Mouse (Mus musculus): ENCODE results near the gene Shb.

Shb gene

DNA sequence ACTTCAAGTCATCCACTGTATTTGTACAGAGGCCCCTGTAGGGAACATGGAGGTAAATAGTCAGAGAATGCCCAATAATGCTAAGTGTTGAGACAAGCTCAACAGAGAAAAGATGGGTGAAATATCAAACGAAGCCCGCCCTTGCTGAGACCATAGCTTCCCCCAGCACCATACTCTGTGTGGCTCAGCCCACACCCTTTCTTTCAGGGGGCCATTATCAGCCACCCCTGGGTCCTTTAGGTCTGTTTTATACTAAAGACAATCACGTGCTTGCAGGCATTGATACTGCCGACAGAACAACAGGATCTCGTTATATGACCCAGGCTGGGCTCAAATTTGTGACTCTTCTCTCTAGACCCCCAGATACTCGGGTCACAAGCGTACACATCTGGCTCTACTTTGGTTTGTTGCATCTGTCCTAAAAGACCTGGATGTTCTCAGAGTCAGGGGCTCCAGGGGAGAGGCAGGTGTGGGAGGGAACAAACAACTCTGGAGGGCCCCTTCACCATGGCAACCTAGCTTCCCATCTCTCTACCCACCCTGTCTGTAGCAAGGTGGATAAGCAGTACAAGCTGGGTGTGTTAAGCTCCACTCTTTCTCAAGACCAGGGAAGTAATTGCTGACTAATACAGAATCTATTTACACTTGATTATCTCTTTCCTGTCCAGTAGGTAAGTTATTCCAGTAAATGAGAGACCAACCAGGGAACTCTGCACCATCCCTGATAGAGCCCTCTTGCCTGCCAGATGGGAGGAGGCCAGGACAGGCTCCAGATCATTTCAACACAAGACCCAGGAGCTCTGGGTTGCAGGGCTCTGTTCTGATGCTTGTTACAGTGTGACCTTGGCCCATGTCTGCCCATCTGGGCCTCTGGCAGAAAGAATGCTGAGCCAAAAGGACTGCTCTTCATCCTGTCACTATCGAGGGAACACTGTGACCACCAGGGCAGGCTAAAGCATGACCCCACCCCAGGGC lies 48.7 kb downstream of the Shb start:
- DNase-seq (ENCODE audit: low spot score in 2 of 2) = no peak

- DNase-seq (ENCODE audit: low spot score in 2 of 2) = no peak
These were observed 50.0 kb downstream of the Shb start for GRCm38 (mm10) chr4:45482271-45482670.

GRCm38 (mm10) chr4:45481431-45481830 lies 50.8 kb downstream of the Shb start:
- DNase-seq (ENCODE audit: low spot score in 2 of 2) = no peak

DNA sequence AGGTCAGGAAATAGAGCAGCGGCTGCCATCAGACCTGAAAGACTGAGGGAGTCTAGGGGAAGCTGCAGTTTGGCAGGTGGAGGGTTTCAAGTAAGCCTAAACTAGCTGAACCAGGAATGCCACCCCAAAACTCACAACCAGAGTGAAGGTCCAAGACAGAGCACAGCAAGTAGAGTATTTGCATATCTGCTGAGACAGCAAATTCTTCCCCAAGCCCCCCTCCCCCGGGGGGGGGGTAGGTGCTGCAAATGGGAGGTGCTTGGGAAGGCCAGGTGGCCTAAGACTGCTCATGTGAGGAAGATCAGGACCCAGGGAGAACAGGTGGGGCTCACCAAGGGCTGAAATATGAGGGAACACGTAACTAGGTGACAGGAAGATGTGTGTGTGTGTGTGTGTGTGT lies 51.7 kb downstream of the Shb start:
- no peak for DNase-seq (ENCODE audit: low spot score in 2 of 2)

DNA sequence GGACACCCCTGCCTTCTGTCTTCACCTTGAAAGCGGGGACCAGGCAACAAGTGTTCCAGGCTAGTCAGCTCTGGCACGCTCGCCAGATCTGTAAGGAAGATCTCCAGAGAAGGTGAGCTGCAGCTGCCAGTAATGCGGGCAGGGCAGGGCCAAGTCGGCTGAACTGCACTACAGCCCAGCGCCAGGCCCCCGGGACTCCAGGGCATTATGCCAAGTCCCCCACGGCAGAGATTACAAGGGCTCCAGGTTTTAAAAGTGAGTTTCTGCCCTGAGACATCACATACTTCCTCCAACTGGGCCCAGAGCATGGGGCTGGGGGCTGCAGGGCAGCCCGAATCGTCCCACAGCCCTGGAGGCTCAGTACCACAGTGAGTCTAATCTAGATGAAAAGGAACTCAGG lies 52.8 kb downstream of the Shb start:
- DNase-seq (ENCODE audit: low spot score in 2 of 2) = no peak

DNA sequence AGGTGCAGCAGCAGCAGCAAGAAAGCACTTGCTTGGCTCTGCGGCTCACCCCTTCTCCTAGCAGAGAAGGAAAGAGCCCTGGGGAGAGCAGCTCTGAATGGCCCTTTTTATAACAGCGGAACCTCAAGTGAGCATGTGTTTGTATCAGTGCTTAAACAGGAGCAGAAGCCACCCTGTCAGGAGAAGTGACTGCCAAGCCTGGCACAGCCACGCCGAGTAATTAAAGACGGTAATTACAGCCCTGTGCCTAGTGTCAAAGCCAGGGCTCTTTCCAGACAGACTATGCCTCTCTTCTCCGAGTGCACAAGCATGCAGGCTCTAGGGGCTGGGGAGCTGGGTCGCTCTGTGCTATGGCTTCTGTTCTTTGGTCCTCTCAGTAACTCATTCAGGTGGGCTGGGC lies 54.1 kb downstream of the Shb start:
- peak; percentile 47 to 52 for DNase-seq (ENCODE audit: low spot score in 2 of 2)

DNA sequence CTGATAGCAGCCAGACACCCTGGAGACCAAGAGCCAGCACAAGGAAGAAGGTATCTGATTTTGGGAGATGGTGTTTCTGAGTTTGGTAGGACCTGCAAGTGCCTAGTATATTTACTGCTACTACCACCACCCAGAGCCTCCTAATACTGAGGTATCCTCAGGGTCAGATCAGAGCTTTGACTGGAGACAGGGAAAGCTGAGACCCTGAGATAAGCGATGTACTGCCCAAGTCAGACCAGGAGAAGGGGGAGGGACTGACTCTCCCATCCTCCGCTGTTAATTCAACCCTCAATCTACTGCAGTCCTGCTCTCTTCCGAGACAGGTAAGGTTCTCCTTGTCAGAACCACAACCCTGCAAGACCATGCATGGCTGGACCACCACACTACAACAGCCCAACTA lies 55.2 kb downstream of the Shb start:
- DNase-seq (ENCODE audit: low spot score in 2 of 2) = no peak

DNA sequence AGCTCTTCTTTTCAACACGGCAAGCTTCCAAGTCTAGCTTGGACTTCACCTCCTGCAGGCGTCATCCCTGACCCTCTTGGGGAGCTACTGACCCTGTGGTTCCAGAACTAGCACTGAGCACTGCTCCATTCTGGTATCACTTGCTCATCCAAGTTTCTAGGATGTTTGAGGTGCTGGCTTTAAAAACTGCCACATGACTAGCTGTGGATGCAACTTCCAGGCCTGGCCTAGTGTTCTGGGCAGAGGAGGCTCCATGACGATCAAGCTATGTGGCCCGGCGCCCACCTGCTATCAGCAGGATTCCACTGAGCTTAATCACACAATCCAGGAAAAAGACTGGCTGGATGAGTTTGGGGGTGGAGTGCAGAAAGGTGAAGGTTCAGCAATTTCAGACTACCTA lies 57.4 kb downstream of the Shb start:
- no peak for DNase-seq (ENCODE audit: low spot score in 2 of 2)

DNA sequence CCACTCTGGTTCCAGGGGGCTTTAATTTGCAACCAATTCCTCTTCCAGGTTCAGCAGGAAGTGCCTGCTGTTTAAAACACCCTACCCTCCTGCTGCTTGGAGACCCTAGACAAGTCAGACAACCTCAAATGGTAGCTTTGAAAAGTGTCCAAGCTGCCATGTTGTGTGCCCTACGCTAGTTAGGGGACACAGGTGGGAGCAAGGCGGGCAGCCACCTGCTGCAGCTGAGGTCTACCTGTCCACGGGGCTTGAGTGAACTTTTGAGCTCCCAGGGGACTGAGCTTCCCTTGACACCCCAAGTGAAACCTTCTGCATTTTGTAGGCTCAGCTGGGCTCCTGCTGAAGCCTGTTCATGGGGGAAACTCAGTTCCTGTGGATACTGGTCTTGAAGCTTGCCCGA lies 58.1 kb downstream of the Shb start:
- DNase-seq (ENCODE audit: low spot score in 2 of 2) = no peak

- peak; percentile 70 to 76 for DNase-seq (ENCODE audit: low spot score in 2 of 2)
These were observed 59.1 kb downstream of the Shb start for GRCm38 (mm10) chr4:45473129-45473528.

GRCm38 (mm10) chr4:45472706-45473105 lies 59.6 kb downstream of the Shb start:
- no peak for DNase-seq (ENCODE audit: low spot score in 2 of 2)

DNA sequence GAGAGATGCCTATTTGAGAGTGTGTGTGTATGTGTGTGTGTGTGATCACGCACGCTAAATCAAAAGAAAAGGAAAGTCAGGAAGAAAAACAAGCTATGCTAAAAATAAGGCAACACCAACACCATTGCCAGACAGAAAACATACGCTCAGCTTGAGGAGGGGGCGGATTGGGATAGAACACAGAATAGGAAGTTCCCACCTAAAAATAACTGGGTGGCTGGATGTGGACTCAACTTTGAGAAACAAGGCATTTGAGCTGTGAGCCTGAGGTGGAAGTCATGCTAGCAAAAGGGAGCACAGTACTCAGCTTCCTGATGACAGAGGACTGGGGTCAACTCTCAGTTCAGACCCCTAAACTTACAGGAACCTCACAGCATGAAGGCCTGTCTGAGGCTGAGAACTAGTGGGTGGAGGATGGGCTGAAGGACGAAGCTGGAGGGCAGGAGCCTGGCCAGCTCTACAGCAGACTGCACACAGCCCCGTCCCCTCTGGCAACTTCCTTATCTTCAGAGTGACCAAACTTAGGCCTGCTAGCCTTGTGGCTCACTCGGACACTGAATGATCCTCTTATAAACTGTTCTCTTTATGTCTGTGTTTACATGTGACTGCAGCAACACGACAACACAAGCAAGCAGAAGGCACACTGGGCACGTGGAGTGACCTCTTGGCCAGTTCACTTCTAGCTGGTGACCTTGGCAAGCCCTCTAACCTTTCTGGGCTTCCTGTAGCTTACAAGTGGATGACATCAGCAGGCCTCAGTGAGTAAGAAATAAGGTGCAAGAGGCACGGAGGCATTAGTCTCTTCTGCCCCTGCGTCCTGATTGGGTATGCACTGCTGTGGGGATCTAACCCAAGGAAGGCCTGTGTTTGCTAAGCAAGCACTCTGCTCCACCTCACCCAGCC lies 60.4 kb downstream of the Shb start:
- DNase-seq (ENCODE audit: low spot score in 2 of 2) = no peak

DNA sequence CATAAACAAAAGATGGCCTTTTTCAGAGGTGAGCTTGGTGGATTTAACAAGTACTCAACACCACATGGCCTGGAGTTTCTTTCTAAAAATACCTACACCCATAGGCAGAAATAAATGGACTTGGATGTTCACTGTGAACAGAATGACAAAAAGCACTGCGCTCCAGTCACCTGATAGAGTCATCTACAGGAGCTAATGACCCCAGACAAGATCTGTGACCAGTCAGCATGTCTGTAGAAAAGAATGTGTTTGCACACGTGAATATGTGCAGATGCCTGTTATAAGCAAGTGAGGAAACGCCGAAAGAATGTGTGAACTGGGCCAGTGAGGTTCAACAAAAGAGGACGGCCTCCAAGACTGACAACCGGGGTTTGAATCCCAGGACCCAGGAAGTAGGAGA lies 63.2 kb downstream of the Shb start:
- no peak for DNase-seq (ENCODE audit: low spot score in 2 of 2)

- DNase-seq (ENCODE audit: low spot score in 2 of 2) = no peak
These were observed 63.8 kb downstream of the Shb start for GRCm38 (mm10) chr4:45468507-45468906.

DNA sequence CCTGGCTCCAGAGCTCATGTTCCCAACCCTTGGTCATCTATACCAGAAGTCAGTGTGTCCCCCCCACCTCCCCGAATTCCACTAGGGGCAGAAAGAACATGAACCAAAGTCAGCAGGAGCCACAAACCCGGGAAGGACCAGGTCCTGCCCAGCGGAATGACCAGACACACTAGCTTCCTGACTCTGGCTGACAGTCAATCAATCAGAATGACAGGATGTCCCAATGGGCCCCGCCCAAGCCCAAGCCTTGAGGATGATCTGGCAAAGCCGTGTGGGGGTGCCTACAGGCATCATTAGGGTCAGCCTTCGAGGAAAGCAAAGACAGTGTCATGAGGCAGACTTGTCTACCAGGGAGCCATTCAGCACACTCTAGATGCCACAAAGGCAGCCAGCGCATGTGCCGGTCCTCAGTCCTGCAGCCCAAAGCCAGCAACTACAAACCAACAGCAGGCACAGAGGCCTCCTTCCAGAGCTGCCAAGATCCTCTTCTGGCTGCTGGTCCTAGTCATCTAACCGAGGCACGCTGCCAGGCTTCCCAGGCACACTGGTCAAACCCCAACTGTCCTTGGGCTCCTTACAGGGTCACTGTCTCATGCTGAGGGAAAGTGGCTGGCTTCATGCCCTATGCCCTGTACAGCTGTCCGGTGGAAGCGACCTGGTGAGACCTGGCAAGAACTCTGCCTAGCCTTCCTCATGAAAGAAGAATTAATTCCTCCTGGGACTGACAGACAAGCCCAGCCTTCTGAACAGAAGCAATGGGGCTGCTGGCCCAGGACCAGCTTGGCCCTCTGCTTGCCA lies 65.0 kb downstream of the Shb start:
- peak in 1 of 2 experiments; percentile 36 for DNase-seq (ENCODE audit: low spot score in 2 of 2)

- no peak for DNase-seq (ENCODE audit: low spot score in 2 of 2)
These were observed 67.3 kb downstream of the Shb start for GRCm38 (mm10) chr4:45464941-45465340.

DNA sequence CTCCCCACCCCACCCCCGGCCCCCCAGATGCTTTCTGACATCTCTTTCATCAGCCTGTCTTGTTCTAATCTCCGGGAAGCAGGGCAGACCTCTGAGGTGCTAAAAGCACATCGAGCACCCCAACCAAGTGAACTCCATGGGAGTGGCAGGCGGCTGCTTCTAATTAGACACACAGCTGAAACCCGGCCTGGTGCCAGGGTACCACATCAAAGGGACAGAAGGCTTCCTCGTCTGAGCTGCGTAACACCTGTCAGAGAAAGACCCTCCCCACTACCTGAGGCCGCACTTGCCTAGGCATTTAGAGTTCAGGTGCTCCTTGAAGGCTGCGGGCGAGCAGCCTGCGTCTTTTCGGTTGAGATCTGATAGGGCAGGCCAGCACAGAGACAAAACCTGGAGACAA lies 67.7 kb downstream of the Shb start:
- DNase-seq (ENCODE audit: low spot score in 2 of 2) = no peak

DNA sequence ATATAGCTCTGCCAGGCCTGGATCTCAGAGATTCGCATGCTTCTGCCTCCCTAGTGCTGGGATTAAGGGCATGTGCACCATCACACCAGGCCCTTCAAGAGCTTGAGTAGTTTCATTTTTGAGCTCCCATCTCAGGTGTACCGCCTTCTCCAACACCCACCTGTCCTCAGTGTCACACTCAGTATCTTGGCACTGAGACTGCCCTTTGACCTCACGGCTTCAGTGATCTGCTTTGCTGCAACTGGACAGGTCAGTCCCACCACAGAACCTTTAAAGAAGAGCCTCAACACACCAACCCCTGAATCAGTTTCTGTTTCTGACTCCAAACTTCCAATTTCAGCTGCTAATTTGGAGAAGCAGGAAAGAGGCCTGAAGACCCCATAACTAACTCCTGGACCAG lies 68.1 kb downstream of the Shb start:
- DNase-seq (ENCODE audit: low spot score in 2 of 2) = no peak

DNA sequence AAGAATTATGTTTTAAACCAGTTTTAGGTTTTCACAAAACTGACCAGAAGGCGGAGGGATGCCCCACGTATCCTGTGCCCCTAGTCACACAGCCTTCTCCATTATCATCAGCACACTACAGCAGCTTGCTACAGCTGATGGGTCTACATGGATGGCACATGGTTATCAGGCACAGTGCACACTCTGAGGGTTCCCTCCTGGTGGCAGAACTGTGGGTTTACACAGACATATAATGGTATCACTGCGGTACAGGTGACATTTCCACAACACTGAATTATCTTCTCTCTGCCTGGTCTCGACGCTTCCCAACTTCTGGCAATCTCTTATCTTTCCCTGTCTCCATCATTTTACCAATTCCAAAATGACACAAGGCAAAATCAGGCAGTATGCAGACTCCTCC lies 69.6 kb downstream of the Shb start:
- no peak for DNase-seq (ENCODE audit: low spot score in 2 of 2)

DNA sequence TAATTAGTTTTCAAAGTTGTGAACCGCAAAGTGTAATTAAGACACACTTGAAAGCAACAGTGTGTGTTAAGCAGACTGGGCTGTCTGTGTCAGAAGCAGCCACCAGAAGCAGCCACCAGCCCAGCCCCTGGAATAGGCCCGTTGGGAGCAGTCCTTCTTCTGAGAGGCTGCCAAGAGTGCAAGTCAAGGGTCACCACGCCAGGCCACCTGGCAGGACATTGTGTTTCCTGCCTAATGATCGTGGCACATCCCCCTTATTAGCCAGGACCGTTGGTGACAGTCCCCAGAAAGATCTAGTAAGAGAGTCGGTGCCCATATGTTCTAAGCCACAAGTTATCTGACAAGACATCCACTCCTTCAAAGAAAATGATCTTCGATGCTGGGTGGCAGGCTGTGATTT lies 70.6 kb downstream of the Shb start:
- no peak for DNase-seq (ENCODE audit: low spot score in 2 of 2)

DNA sequence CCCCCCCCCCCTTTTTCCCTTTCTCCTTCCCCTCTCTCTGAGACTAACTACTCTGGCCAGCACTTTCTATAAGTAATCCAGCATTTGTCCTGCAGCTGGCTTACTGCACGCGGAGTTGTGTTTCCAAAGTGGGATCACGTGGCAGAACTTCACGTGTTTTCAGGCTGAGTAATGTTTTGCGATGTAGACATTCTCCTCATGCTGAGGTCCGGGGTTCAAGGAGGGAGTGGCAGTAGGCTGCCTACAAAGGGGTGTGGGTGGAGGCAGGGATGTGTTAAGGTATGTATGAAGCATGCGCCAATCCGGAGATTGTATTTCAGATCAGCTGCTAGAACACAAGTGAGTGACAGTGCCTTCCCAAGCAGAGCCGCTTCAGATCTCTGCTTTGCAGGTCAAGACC lies 72.9 kb downstream of the Shb start:
- DNase-seq (ENCODE audit: low spot score in 2 of 2) = no peak

DNA sequence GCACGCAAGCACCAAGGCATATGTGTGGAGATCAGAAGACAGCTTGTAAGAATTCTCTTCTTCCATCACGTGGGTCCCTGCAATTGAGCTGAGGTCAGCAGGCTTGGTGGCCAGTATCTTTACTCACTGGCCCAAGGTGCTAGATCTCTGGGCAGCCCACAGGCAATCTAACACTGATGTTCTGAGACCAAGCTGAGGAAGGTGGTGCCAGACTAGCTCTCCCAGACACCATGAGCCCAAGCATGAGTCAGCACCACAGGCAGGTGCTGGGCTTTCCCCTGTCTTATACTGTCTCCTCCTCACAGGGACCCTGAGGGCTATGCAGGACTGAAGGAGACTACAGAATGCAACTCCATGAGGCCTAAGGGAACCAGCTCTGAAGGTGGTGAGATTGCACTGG lies 74.7 kb downstream of the Shb start:
- no peak for DNase-seq (ENCODE audit: low spot score in 2 of 2)
